Mouse (Mus musculus): Measurements from ENCODE around the gene Lima1. TPM values are rescaled to one million over a fixed set of nuclear protein-coding genes. Genes with fewer than 3 reads are reported as not detected.
A peak's percentile ranks its signal among the peaks of the same experiment; 100 is the strongest.
"Not testable (repeated sequence)": the region's sequence is repeated elsewhere in the genome, so short reads cannot be mapped to it uniquely, and the experiment has no call there.

Gene Lima1
- polyA plus RNA-seq, 1 experiment from 2014 or later = 36.1 TPM

GRCm38 (mm10) chr15:99787625-99788120, 87.6 kb downstream of the Lima1 start:
- H3K27me3 ChIP-seq = no peaks in the 10 kb centered on the region
- no peak overlapping the region for H3K4me2 ChIP-seq (replicated peaks)
- H3K9me3 ChIP-seq (replicated peaks) = no peaks in the 10 kb centered on the region
- no peak overlapping the region for H3K4me3 ChIP-seq
- H3K36me3 ChIP-seq = peaks cover 13% of the 10 kb centered on the region
- WGBS = 74% methylated on average over 9 of the region's 9 CpGs
- H3K9ac ChIP-seq = no peak overlapping the region
- 0 out of 2 replicates have a peak, but pooled peaks cover 4% of the 10 kb centered on the region for H3K4me1 ChIP-seq
- no peak overlapping the region; the same call in 1 of the 2 replicates for H3K27ac ChIP-seq
- ATAC-seq (ENCODE audit: low FRiP score) = no peak

- WGBS = 94% methylated on average over 16 of the region's 16 CpGs
Measured at GRCm38 (mm10) chr15:99778677-99779335, 96.5 kb downstream of the Lima1 start.

GRCm38 (mm10) chr15:99778148-99778547, 97.1 kb downstream of the Lima1 start:
- Histone ChIP-seq H3K9me3 (replicated peaks) (no peaks in the 10 kb centered on the region), H3K27me3 (no peaks in the 10 kb centered on the region), H3K27ac (no peak overlapping the region), H3K4me3 (no peak overlapping the region), H3K4me2 (replicated peaks) (no peak overlapping the region), H3K4me1 (no peaks in the 10 kb centered on the region), H3K9ac (no peak overlapping the region), H3K36me3 (peaks cover 21% of the 10 kb centered on the region)
- no peak for ATAC-seq (ENCODE audit: low FRiP score)
- WGBS = 28% methylated on average over 7 of the region's 7 CpGs

More at GRCm38 (mm10) chr15:99778677-99779335, 96.5 kb downstream of the Lima1 start:
- Histone ChIP-seq H3K9ac (no peak overlapping the region), H3K27ac (no peak overlapping the region), H3K4me3 (no peak overlapping the region), H3K4me1 (no peaks in the 10 kb centered on the region), H3K4me2 (replicated peaks) (no peak overlapping the region), H3K27me3 (no peaks in the 10 kb centered on the region), H3K9me3 (replicated peaks) (no peaks in the 10 kb centered on the region), H3K36me3 (peaks cover 21% of the 10 kb centered on the region)
- no peak for ATAC-seq (ENCODE audit: low FRiP score)

GRCm38 (mm10) chr15:99772925-99773324, 102.3 kb downstream of the Lima1 start:
- WGBS = 26% methylated on average over 3 of the region's 3 CpGs
- Histone ChIP-seq H3K27ac (peak overlapping the region; percentile 93; the same call in 1 of the 2 replicates), H3K9me3 (replicated peaks) (no peaks in the 10 kb centered on the region), H3K4me3 (peak overlapping the region; percentile 84; the same call in 1 of the 2 replicates), H3K4me1 (peaks cover 17% of the 10 kb centered on the region), H3K9ac (no peak overlapping the region), H3K4me2 (replicated peaks) (peak overlapping the region; percentile 79), H3K36me3 (0 out of 2 replicates have a peak, but pooled peaks cover 3% of the 10 kb centered on the region), H3K27me3 (no peaks in the 10 kb centered on the region)
- no peak for ATAC-seq (ENCODE audit: low FRiP score)

- Histone ChIP-seq H3K4me1 (peaks cover 17% of the 10 kb centered on the region), H3K9ac (peak within 1 kb of the TSS; percentile 96), H3K4me2 (replicated peaks) (peak within 1 kb of the TSS; percentile 79), H3K4me3 (peak within 1 kb of the TSS; percentile 84), H3K27ac (peak within 1 kb of the TSS; percentile 93)
- H3K9me3 ChIP-seq (replicated peaks); H3K36me3 ChIP-seq; H3K27me3 ChIP-seq; ATAC-seq (ENCODE audit: low FRiP score): not testable (repeated sequence)
Measured at GRCm38 (mm10) chr15:99772881-99772924, 102.6 kb downstream of the Lima1 start, which contains the start of gene Cers5. TSS of gene Cers5 (minus strand) at chr15:99772885.

- 0% methylated on average over 40 of the region's 41 CpGs for WGBS
Measured at GRCm38 (mm10) chr15:99772277-99772880, 102.9 kb downstream of the Lima1 start.

GRCm38 (mm10) chr15:99771601-99772276, 103.5 kb downstream of the Lima1 start:
- WGBS = under 1% methylated on average over 57 of the region's 59 CpGs
- H3K4me2 ChIP-seq (replicated peaks) = peak overlapping the region; percentile 79
- no peaks in the 10 kb centered on the region for H3K36me3 ChIP-seq
- peak overlapping the region; percentile 84 for H3K4me3 ChIP-seq
- H3K4me1 ChIP-seq = peaks cover 17% of the 10 kb centered on the region
- H3K27ac ChIP-seq = peak overlapping the region; percentile 93
- peak; percentile 81 for ATAC-seq (ENCODE audit: low FRiP score)
- no peaks in the 10 kb centered on the region for H3K27me3 ChIP-seq
- peak overlapping the region; percentile 96 for H3K9ac ChIP-seq
- H3K9me3 ChIP-seq (replicated peaks) = no peaks in the 10 kb centered on the region

More at GRCm38 (mm10) chr15:99772277-99772880, 102.9 kb downstream of the Lima1 start:
- Histone ChIP-seq H3K27me3 (no peaks in the 10 kb centered on the region), H3K9me3 (replicated peaks) (no peaks in the 10 kb centered on the region), H3K36me3 (no peaks in the 10 kb centered on the region), H3K27ac (peak overlapping the region; percentile 93), H3K4me1 (peaks cover 17% of the 10 kb centered on the region), H3K4me2 (replicated peaks) (peak overlapping the region; percentile 79), H3K4me3 (peak overlapping the region; percentile 84), H3K9ac (peak overlapping the region; percentile 96)
- peak; percentile 91 for ATAC-seq (ENCODE audit: low FRiP score)

GRCm38 (mm10) chr15:99771004-99771500, 104.2 kb downstream of the Lima1 start:
- peak overlapping the region; percentile 84 for H3K4me3 ChIP-seq
- 0 out of 2 replicates have a peak overlapping the region, but pooled peaks have one; percentile 93 for H3K27ac ChIP-seq
- no peaks in the 10 kb centered on the region for H3K27me3 ChIP-seq
- H3K36me3 ChIP-seq = no peaks in the 10 kb centered on the region
- ATAC-seq (ENCODE audit: low FRiP score) = no peak
- no peaks in the 10 kb centered on the region for H3K9me3 ChIP-seq (replicated peaks)
- 34% methylated on average over 5 of the region's 5 CpGs for whole genome bisulfite sequencing
- peak overlapping the region; percentile 96 for H3K9ac ChIP-seq
- H3K4me2 ChIP-seq (replicated peaks) = peak overlapping the region; percentile 79
- peaks cover 17% of the 10 kb centered on the region for H3K4me1 ChIP-seq

- Histone ChIP-seq H3K36me3 (peaks cover 6% of the 10 kb centered on the region; the same call in 1 of the 2 replicates), H3K27ac (no peak overlapping the region), H3K9me3 (replicated peaks) (no peaks in the 10 kb centered on the region), H3K4me1 (peaks cover 17% of the 10 kb centered on the region), H3K4me2 (replicated peaks) (no peak overlapping the region), H3K9ac (no peak overlapping the region), H3K27me3 (no peaks in the 10 kb centered on the region), H3K4me3 (no peak overlapping the region)
- ATAC-seq (ENCODE audit: low FRiP score) = no peak
- WGBS = 96% methylated on average over 1 of the region's 1 CpGs
Measured at GRCm38 (mm10) chr15:99768761-99769160, 106.5 kb downstream of the Lima1 start.

- Histone ChIP-seq H3K9me3 (replicated peaks) (no peaks in the 10 kb centered on the region), H3K4me1 (peaks cover 13% of the 10 kb centered on the region), H3K27me3 (no peaks in the 10 kb centered on the region), H3K4me2 (replicated peaks) (no peak overlapping the region), H3K36me3 (peaks cover 6% of the 10 kb centered on the region; the same call in 1 of the 2 replicates), H3K27ac (no peak overlapping the region), H3K9ac (no peak overlapping the region), H3K4me3 (no peak overlapping the region)
- ATAC-seq (ENCODE audit: low FRiP score) = no peak
- 88% methylated on average over 4 of the region's 4 CpGs for WGBS
Measured at GRCm38 (mm10) chr15:99767467-99767866, 107.8 kb downstream of the Lima1 start.

- Histone ChIP-seq H3K4me3 (no peak overlapping the region), H3K4me1 (no peaks in the 10 kb centered on the region), H3K27me3 (no peaks in the 10 kb centered on the region), H3K9me3 (replicated peaks) (no peaks in the 10 kb centered on the region), H3K36me3 (0 out of 2 replicates have a peak, but pooled peaks cover 10% of the 10 kb centered on the region), H3K27ac (no peak overlapping the region), H3K4me2 (replicated peaks) (no peak overlapping the region), H3K9ac (no peak overlapping the region)
- 84% methylated on average over 3 of the region's 3 CpGs for WGBS
- no peak for ATAC-seq (ENCODE audit: low FRiP score)
Measured at GRCm38 (mm10) chr15:99754204-99754603, 121.1 kb downstream of the Lima1 start.

- H3K36me3 ChIP-seq = peaks cover 65% of the 10 kb centered on the region
Measured at GRCm38 (mm10) chr15:99740229-99740628, 135.0 kb downstream of the Lima1 start.

More at GRCm38 (mm10) chr15:99740229-99740628, 135.0 kb downstream of the Lima1 start:
- Histone ChIP-seq H3K4me3 (no peak overlapping the region), H3K4me1 (no peaks in the 10 kb centered on the region), H3K9ac (no peak overlapping the region), H3K4me2 (replicated peaks) (no peak overlapping the region), H3K27ac (no peak overlapping the region), H3K27me3 (no peaks in the 10 kb centered on the region), H3K9me3 (replicated peaks) (no peaks in the 10 kb centered on the region)
- 94% methylated on average over 4 of the region's 4 CpGs for WGBS
- no peak for ATAC-seq (ENCODE audit: low FRiP score)

All from hindbrain, embryonic 12.5 days (tissue).